Mouse (Mus musculus) embryonic fibroblast, embryonic 13.5 days (primary cell): Measurements from ENCODE around the gene Best2.

Experiments used
- CTCF ChIP-seq: IDR thresholded peaks from 2 replicates; pipeline ENCODE4 v1.5.1; 2011; ENCODE audit warnings: mild to moderate bottlenecking, control low read depth, low read length, moderate library complexity, borderline replicate concordance; ENCODE audit not compliant: insufficient read depth
- POLR2A ChIP-seq: IDR thresholded peaks from 2 replicates; pipeline ENCODE4 v1.6.1; 2011; ENCODE audit warnings: low read depth, mild to moderate bottlenecking, control low read depth, low read length, moderate library complexity

GRCm38 (mm10) chr8:85032622-85033311 lies 18.4 kb upstream of the Best2 start:
- TF ChIP-seq POLR2A (no peak), CTCF (no peak)
